Mouse (Mus musculus): ENCODE measurements around the gene Tmem239. TPM values are rescaled to one million over a fixed set of nuclear protein-coding genes. Genes with fewer than 3 reads are reported as not detected.
"Not testable (repeated sequence)": the region's sequence is repeated elsewhere in the genome, so short reads cannot be mapped to it uniquely, and the experiment has no call there.

Gene Tmem239
- not detected in 3 replicates for total RNA-seq (2017)

DNA sequence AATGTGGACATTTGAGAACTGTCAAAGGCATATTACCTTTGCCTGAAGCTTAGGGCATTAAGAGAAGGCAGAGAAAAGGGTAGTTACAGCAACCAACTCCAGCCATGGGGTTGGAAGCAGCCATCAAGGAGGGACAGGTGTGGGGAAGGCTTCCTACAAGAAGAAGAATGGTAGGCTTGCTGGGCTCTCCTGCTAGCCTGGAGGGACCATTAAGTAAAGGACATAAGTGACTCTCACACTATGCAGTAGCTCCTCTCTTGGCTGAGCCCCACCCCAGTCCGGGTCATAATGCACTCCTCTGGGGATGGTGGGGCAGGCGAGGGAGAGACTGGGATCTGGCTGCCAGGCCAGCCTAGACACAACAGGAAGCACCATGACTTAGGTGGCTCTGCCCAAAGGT, at the start of gene Tmem239:
Gene Tmem239, plus strand, starts transcription at position 301 of the 400 bp plus-strand sequence.
- ATAC-seq (replicated peaks; ENCODE audit: insufficient number of reproducible peaks, low FRiP score, low TSS enrichment, poor library complexity, severe bottlenecking), result no peak

DNA sequence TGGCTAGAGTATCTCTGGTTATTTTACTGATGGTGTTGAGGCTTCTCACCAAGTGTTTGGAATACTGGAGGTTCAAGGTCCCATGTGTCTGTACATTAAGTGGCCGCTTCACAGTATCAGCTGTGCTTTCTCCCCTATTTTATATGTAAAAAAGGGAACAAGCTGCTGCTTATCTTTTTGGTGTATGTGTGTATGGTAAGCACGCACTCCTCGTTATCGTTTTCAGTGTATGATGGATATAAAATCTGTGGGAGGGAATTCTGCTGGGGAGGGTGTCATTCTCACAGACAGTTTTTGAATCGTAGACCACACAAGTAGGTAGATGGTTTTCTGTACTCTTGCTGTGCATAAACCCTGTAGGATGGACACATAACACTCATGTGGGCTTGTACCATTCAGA, 48.7 kb upstream of the Tmem239 start:
- no peak for ATAC-seq (replicated peaks; ENCODE audit: insufficient number of reproducible peaks, low FRiP score, low TSS enrichment, poor library complexity, severe bottlenecking)

DNA sequence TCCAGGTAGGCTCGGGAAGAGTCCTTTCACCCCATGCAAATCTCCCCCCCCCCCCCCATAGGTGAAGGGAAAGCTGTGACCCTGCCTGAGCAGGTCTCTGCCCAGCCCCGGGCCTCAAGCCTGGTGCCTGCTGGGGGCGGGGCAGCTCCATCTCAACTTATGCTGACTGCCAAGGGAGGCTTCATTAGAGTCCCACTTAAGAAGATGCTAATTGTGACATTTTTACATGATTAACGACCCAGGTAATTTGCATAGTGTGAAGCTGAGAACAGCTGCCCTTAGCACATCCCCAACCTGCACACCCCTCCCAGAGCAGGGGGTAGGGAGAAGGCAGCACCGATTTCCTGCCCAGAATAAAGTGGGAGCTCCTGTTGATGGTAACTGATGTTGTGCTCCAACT, 47.4 kb upstream of the Tmem239 start:
- ATAC-seq (replicated peaks; ENCODE audit: insufficient number of reproducible peaks, low FRiP score, low TSS enrichment, poor library complexity, severe bottlenecking), result no peak

DNA sequence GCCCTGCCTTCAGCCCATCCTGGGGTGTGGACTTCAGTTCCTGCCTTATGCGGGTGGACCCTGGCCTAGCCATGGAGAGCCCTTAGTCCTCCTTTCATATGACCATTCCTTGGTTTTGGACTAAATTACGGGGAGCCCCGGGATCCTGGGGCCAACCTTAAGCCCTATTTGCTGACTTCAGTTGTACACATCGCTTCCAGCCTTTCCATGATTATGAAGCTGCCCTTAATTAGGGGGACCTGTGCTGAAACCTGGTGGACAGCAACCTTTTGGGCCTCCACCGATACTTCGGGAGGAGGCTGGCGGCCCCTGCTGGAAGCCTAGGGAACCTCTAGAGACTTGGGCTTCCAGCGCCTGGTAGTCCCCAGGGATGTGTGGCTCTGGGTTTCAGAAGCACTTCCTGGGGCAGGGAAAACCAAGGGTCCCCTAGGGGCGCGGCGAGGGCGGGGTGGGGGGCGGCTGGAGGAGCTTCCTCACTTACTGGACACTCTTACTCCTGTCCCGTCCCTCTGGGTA, 43.7 kb upstream of the Tmem239 start:
- ATAC-seq (replicated peaks; ENCODE audit: insufficient number of reproducible peaks, low FRiP score, low TSS enrichment, poor library complexity, severe bottlenecking), result no peak

DNA sequence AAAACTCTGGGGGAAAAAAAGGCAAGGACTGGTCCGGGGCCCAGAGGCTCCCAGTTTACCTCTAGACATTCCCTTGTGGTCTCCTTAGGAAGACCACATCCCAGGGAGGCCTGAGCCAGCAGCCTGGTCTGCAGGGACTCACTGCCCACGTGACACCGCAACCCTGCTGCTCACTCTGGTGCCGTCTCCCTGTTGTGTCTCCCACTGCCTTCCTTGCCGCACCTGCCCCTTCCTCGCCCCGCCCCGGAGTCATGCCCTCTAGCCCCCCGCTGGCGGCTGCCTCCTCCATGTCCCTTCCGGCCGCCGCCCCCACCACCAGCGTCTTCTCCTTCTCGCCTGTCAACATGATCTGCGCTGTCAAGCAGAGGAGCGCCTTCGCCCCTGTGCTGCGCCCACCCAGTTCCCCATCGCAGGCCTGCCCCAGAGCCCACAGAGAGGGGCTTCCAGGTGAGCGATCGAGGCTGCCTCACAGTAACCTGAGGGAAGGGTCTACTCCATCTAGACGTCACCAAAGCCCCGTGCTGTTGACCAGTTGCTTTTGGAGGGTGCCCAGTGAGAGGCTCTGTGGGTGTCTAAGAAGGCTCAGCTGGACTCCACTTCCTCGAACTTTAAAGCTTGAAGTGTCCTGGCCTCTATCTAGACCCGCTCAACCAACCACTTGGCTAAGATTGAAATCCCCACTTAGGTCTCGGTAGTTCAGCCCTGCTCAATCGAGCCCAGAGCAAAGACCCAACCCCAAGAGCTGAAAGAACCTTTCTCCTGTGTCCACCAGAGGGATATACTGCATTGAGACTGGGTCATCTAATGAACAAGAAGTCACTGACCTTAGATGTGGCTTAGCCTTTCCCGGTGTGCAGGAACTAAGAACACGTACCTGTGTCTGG, 40.8 kb upstream of the Tmem239 start:
- no peak for ATAC-seq (replicated peaks; ENCODE audit: insufficient number of reproducible peaks, low FRiP score, low TSS enrichment, poor library complexity, severe bottlenecking)

DNA sequence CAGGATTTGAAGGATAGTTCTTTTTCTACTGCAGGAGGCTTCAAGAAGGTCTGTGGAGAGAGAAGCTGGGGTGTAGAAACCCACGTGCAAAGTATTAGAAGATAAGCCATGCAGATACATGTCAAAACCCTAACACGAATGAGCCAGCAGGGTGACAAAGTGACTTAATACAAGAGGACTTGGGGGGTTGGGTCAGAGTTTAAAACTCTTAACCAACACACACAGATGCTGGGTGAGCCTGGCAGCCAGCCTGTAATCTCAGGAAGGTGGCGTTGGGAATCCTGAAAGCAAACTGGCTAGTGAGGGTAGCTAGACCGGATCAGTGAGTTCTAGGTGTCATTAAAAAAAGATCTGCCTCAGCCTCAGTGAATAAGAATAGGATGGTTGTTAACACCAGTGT, 38.9 kb upstream of the Tmem239 start:
- ATAC-seq (replicated peaks; ENCODE audit: insufficient number of reproducible peaks, low FRiP score, low TSS enrichment, poor library complexity, severe bottlenecking), result no peak

DNA sequence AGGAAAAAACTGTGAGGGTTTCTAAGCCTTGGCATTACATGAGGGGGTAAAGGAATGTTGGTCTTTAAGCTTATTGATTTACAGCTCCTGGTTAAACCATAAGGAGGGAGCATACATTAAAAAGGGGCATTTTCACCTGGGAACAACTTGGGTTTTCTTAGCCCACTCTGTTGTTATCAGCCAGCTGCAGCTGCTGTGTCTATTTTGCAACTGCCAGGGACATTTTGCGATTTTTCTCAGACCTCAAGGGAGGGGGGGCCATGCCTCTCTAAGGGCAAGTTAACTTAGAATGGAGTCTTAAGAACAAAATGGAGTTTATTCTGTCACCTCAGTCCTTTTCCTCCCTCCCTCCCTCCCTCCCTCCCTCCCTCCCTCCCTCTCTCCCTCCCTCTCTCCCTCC, 33.3 kb upstream of the Tmem239 start:
- ATAC-seq (replicated peaks; ENCODE audit: insufficient number of reproducible peaks, low FRiP score, low TSS enrichment, poor library complexity, severe bottlenecking), result not testable (repeated sequence)

DNA sequence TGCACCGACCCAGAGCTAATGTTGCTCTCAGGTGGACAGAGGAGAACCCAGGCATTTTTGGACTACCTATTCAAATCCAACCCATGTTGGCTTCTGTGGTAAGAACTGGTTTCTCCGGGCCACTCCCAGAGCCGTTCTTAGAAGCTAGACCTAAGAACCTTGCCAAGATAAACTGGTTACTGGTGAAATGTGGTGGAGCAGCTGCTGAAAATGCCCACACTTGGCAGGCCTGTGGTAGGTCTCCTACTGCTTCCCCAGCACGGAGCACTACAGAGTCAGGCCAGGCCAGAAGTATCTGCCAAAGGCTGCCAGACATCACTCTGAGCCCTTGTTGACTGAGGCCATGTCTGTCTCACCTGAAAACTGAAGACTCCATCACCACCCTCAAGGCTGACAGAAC, 31.3 kb upstream of the Tmem239 start:
- ATAC-seq (replicated peaks; ENCODE audit: insufficient number of reproducible peaks, low FRiP score, low TSS enrichment, poor library complexity, severe bottlenecking), result no peak

DNA sequence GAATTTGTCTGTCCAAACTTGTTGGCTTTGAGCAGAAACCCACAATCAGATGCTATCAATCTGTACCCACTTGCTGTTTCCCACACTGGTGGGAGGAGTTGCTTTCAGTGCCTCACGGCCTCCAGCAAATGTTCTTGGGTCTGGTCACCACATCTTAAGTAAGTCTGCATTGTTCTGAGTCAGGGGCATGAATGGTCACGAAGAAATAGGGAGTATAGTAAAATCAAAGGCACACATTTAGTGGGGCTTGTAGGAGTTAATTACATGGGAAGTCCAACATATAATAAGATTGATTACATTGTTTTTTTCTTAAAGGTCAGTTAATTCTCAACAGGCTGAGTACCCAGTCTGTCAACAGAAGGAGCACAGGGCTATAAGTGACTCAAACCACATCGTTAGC, 23.1 kb upstream of the Tmem239 start:
- no peak for ATAC-seq (replicated peaks; ENCODE audit: insufficient number of reproducible peaks, low FRiP score, low TSS enrichment, poor library complexity, severe bottlenecking)

DNA sequence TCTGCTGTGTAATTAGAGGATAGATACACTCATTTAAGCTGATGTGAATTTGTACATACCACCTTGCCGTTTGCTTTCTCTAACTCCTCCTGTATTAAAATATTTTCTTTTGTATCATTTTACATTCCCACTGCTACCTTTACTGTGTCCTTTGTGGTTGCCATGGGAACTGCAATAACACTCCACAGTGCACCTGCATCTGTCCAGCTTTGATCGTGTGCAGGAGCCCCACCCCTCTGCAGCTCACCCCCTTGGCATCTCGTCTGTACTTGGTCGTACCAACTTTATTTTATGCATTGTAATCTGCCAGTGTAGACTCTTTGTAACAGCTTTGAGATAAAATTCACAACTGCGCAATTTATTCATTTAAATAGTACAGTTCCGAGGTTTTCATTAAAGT, 22.4 kb upstream of the Tmem239 start:
- no peak for ATAC-seq (replicated peaks; ENCODE audit: insufficient number of reproducible peaks, low FRiP score, low TSS enrichment, poor library complexity, severe bottlenecking)

DNA sequence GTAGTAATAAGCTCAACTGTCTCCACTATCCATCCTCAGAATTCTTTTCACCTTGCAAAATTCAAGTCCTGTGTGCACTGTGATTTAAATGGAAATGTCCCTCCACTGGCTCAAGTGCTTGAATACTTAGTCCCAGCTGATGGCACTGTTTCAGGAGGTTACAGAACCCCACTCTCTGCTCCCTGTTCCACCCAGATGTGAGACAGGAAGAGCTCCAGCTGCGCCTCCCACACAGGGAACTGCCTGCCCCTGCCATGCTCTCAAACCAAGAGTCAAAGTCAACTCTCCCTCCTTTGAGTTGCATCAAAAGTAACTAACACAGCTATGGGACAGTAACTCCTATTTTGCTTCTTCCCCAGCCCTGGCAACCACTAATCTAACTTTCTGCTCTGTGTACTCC, 20.1 kb upstream of the Tmem239 start:
- ATAC-seq (replicated peaks; ENCODE audit: insufficient number of reproducible peaks, low FRiP score, low TSS enrichment, poor library complexity, severe bottlenecking), result no peak

DNA sequence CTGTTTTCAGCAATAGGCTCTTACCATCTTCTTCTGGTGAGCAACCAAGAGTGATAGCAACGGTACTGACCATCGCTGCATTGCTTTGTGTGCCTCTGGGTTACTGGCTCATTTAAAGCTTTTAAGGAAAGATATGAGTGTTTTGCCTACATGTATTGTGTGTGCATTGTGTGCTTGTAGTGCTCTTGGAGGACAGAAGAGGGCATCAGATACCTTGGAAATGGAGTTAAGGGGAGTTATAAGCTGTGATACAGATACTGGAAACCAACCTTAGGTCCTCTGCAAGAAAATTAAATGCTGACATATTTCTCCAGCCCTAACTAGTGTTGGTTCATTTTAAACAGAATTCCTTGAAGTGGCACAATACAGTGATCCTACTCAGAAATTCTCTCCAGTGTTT, 17.5 kb upstream of the Tmem239 start:
- ATAC-seq (replicated peaks; ENCODE audit: insufficient number of reproducible peaks, low FRiP score, low TSS enrichment, poor library complexity, severe bottlenecking), result no peak

DNA sequence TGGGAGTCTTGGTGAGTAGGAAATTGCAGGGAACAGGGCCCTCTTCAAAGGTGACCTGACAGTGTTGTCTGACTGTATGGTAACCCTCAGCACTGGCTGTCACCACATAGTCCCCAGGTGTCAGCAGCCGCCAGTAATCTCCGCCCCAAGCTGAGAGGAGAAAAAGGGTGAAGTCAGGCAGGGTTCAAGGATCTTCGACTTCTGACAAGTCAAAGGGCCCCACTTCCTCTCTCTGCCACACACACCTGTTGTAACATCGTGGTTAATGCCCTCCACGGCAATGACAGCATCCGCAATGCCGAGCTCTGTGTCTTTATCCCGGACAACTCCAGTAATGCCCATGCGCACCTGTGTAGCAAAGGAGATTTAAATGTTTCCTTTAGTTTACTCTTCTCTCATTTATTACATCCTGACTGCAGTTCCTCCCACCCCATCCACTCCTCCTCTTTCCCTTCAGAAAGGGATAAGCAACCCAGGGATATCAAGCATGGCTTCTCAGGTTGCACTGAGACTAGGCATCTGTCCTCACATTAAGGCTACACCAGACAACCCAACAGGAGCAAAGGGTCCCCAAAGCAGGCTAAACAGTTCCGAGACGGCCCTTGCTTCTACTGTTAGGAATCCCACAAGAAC, 15.2 kb upstream of the Tmem239 start:
- ATAC-seq (replicated peaks; ENCODE audit: insufficient number of reproducible peaks, low FRiP score, low TSS enrichment, poor library complexity, severe bottlenecking), result no peak

DNA sequence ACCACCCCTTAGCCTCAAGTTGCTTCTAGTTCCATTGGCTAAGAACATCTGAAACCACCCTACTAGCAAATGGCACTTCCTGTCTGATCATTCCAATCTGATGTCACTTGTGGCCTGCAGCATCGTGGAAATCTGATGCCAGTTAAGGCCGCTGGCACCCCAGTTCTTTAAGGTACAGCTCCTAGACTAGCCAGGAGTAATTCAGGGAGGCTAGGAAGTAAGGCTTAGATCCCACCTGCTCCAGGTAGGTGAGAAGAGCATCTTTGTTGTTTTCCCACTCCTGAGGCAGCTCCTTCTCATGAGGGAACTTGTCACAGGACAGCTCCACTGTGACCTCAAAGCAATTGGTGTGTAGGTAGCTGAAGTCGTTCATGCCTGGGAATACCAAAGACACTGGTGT, 13.4 kb upstream of the Tmem239 start:
- ATAC-seq (replicated peaks; ENCODE audit: insufficient number of reproducible peaks, low FRiP score, low TSS enrichment, poor library complexity, severe bottlenecking), result no peak

DNA sequence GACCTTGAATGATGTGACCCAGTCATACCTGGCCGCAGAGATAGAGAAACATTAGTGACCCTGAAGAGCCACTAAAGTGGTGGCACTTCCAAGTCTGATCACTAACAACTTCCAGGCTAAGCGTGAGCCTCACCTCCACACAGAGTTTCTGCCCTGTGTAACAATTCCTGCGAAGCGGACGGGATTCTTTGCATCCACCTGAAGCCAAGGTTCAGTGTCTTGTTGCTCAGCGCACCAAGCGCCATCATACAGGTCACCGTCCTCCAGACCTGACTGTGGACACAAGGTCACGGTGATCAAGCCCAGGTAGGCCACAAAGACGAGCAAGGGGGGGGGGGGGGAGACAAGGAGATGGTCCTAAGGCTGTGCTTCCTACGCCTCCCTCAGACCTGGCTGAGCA, 10.6 kb upstream of the Tmem239 start:
- ATAC-seq (replicated peaks; ENCODE audit: insufficient number of reproducible peaks, low FRiP score, low TSS enrichment, poor library complexity, severe bottlenecking), result no peak

DNA sequence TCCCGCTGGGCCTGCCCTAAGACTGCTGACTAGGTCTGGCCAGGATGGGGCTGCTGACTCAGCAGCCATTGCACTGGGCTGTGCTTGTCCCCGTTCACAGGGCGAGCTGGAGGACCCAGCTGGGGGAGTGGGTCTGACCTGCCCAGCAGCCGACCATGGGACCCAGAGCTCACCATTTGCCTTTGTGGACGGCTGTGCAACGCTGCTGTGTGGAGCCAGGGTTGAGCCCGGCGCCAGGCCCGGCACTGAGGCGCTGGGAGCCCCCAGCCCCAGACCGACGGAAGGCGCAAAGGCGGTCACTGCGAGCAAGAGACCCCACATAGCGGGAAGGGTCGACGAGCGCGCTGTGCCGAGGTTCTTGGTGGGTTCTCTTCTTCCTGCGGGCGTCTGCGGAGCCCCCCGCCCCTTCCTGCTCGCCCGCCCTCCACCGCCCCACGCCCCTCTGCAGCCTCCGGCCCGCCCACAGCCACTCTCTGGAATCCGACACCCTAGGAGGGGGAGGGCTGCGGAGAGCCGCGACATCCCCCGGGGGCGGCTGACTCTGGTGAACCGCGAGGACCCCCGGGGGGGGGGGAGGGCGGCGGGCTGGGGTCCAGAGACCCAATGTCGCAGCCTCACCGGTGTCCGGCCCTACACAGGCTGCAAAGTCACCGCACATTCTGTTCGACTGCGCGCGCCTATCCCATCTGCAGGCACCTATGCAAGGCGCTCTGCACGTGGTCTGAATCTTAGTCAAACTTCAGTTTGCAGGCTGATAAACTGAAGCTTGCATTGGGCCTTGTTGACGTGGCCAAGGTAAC, 8.9 kb upstream of the Tmem239 start, which contains the start of gene Cpxm1:
Gene Cpxm1, minus strand, starts transcription at position 389 of the 800 bp plus-strand sequence.
- no peak for ATAC-seq (replicated peaks; ENCODE audit: insufficient number of reproducible peaks, low FRiP score, low TSS enrichment, poor library complexity, severe bottlenecking)

DNA sequence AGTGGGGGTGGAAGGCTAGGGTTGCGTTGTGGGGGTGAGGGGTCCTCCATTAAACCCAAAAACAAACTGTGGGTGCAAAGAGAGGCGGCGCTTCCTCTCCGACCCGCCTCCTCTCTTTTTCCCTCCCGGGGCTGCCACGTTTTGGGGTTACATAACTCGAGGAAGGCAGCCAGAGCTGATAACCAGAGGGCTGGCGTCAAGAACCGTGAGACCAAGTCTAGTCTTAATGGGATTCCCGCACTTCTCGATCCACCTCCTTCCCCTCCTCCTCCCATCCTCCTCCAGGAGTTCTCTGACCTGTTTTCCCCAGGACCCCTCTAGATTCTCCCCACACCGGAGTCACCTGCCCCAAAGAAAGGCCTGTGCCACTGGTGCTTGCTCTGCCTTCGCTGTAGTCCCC, 8.2 kb upstream of the Tmem239 start:
- ATAC-seq (replicated peaks; ENCODE audit: insufficient number of reproducible peaks, low FRiP score, low TSS enrichment, poor library complexity, severe bottlenecking), result no peak

DNA sequence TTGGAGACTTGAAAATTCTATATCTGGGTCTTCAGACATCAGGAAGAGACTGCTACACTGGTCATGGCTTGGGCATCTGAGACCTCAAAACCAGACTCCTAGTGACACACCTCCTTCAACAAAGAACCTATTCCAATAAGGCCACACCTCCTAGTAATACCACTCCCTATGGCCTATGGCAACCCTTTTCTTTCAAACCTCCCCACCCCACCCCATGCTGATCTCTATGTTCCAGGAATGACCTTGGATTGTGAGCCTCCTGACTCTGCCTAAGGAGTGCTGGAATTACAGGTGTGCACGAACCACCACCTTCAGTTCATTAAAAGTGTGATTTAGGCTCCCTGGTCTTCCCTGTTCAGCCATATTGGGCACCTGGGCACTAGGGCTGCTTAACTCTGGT, 6.2 kb upstream of the Tmem239 start:
- ATAC-seq (replicated peaks; ENCODE audit: insufficient number of reproducible peaks, low FRiP score, low TSS enrichment, poor library complexity, severe bottlenecking), result no peak

DNA sequence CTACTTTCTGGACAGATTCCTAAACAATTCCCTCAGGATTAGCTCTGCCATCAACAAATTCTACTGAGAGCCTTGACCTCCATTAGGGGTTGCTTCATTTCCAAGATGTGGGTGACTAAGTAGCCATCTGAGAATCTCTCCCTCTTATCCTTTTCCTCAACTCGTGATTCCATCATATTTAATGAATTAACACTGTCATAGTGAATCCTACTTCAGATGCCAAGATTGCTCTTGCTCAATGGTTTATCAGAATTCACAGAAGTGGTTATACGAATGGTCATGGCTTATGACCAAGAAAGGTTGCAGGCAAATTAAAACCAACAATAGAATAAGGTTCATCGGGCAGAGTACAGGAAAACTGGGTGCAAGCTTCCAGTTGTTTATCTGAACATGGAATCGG, 4.4 kb upstream of the Tmem239 start:
- no peak for ATAC-seq (replicated peaks; ENCODE audit: insufficient number of reproducible peaks, low FRiP score, low TSS enrichment, poor library complexity, severe bottlenecking)
